Comparison of ENCODE assay signal across 8 mouse cellular contexts in the genomic region with DNA sequence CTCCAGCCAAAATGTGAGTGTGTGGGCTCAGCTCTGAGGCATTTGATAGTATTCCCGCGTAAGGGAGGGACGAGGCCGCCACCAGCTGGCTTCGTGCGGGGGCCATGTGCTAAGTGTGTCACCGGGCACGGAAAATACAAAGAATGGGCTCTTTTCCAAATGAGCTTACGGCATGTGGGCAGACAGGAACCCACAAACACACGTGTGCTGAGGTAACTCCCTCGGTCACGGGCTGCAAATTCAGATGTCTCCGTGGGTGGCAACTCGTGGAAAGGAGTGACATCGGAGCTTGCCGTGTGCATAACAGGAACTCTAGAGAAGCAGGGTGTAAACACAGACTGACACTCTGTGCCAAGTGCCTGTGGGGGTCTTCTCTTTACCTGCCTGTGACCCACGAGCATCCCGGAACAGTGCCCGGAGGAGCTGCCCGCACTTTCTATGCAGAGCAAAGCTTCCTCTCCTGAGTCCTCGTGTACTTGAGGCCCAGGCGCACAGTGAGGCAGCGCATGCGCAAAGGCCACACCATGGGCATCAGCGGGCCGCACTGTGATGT.
DNase-seq lines count a peak whose midpoint lies in the region; ATAC-seq lines count a peak whose summit lies in the region.

No protein-coding gene starts in this region.

- H3K4me3 ChIP-seq in hindbrain, embryonic 15.5 days: no peak overlapping the region
- no peak overlapping the region for H3K4me3 ChIP-seq in hindbrain, embryonic 12.5 days

- peak; percentile 8; the same call in 1 of the 2 replicates for ATAC-seq in hindbrain, embryonic 15.5 days (ENCODE audit: low FRiP score, low read depth)
- ATAC-seq in hindbrain, embryonic 12.5 days (ENCODE audit: low FRiP score): no peak

- DNase-seq in cerebellum, adult 9-11 months: peak; percentile 34
- peak; percentile 62 to 76 for DNase-seq in frontal cortex, postnatal 36 days (ENCODE audit: low spot score in 2 of 2)
- DNase-seq in left cerebral cortex, adult 18-20 months (ENCODE audit: low spot score in 2 of 2): peak; percentile 58 to 65
- peak; percentile 48 for DNase-seq in testis, postnatal 14 days (ENCODE audit: low spot score)
- no peak for DNase-seq in MN1 (ENCODE audit: low spot score)
- DNase-seq in ovary, postnatal 10 days (ENCODE audit: low spot score): no peak

- WGBS in hindbrain, embryonic 15.5 days: 82% methylated on average over 26 of the region's 26 CpGs
- WGBS in hindbrain, embryonic 12.5 days: 89% methylated on average over 26 of the region's 26 CpGs

- peak overlapping the region; percentile 40; the same call in 1 of the 2 replicates for H3K27ac ChIP-seq in hindbrain, embryonic 15.5 days (replicated peaks)
- no peak overlapping the region for H3K27ac ChIP-seq in hindbrain, embryonic 12.5 days

- H3K36me3 ChIP-seq in hindbrain, embryonic 15.5 days: no peaks in the 10 kb centered on the region
- H3K36me3 ChIP-seq in hindbrain, embryonic 12.5 days: no peaks in the 10 kb centered on the region

- no peak overlapping the region for H3K9ac ChIP-seq in hindbrain, embryonic 15.5 days
- H3K9ac ChIP-seq in hindbrain, embryonic 12.5 days: no peak overlapping the region

- H3K27me3 ChIP-seq in hindbrain, embryonic 15.5 days: no peaks in the 10 kb centered on the region
- H3K27me3 ChIP-seq in hindbrain, embryonic 12.5 days: no peaks in the 10 kb centered on the region

- H3K9me3 ChIP-seq in hindbrain, embryonic 15.5 days: no peaks in the 10 kb centered on the region
- H3K9me3 ChIP-seq in hindbrain, embryonic 12.5 days (replicated peaks): no peaks in the 10 kb centered on the region

- H3K4me1 ChIP-seq in hindbrain, embryonic 15.5 days (replicated peaks): 0 out of 2 replicates have a peak, but pooled peaks cover 3% of the 10 kb centered on the region
- H3K4me1 ChIP-seq in hindbrain, embryonic 12.5 days: 0 out of 2 replicates have a peak, but pooled peaks cover 2% of the 10 kb centered on the region

- H3K4me2 ChIP-seq in hindbrain, embryonic 15.5 days: no peak overlapping the region
- H3K4me2 ChIP-seq in hindbrain, embryonic 12.5 days (replicated peaks): no peak overlapping the region

Comparison
In these comparisons a context has a peak if more than half of its experiments do, and no peak if none do; other contexts are left out.
1. DNase-seq: peak in cerebellum, adult 9-11 months (single experiment), frontal cortex, postnatal 36 days (2 of 2), left cerebral cortex, adult 18-20 months (2 of 2) and testis, postnatal 14 days (single experiment); none in MN1 (single experiment) and ovary, postnatal 10 days (single experiment).